Mouse (Mus musculus) thymus, postnatal 36 days (tissue): ENCODE data around the gene Gm5624.
"Not testable (repeated sequence)": the region's sequence is repeated elsewhere in the genome, so short reads cannot be mapped to it uniquely, and the experiment has no call there.

Experiments
- DNase-seq, 2 experiments: peaks; one replicate each; pipeline ENCODE4 v3.0.0; 2022; ENCODE audit warnings: mixed read lengths in 2 of 2

Gm5624 gene

GRCm38 (mm10) chr14:44627737-44628136 lies at the start of gene Gm5624:
Gene Gm5624, minus strand, starts transcription at chr14:44627938.
- DNase-seq, result not testable (repeated sequence)

GRCm38 (mm10) chr14:44591765-44592164 lies 36.0 kb downstream of the Gm5624 start:
- not testable (repeated sequence) for DNase-seq

GRCm38 (mm10) chr14:44582853-44583252 lies 44.9 kb downstream of the Gm5624 start, which contains the start of gene Gm8247:
Gene Gm8247, plus strand, starts transcription at chr14:44583153.
- DNase-seq, result not testable (repeated sequence)

- DNase-seq, result not testable (repeated sequence)
These were observed 79.8 kb downstream of the Gm5624 start for GRCm38 (mm10) chr14:44547961-44548360.

- DNase-seq, result not testable (repeated sequence)
These were observed 109.8 kb downstream of the Gm5624 start, which contains the start of gene Gm17093 for GRCm38 (mm10) chr14:44517976-44518375. Gene Gm17093, plus strand, starts transcription at chr14:44518276.
